Mouse (Mus musculus): Measurements from ENCODE around the gene Trap1. TPM values are rescaled to one million over a fixed set of nuclear protein-coding genes. Genes with fewer than 3 reads are reported as not detected.
"Not testable (repeated sequence)": the region's sequence is repeated elsewhere in the genome, so short reads cannot be mapped to it uniquely, and the experiment has no call there.

Trap1 gene
- polyA plus RNA-seq, 1 experiment, result not detected

DNA sequence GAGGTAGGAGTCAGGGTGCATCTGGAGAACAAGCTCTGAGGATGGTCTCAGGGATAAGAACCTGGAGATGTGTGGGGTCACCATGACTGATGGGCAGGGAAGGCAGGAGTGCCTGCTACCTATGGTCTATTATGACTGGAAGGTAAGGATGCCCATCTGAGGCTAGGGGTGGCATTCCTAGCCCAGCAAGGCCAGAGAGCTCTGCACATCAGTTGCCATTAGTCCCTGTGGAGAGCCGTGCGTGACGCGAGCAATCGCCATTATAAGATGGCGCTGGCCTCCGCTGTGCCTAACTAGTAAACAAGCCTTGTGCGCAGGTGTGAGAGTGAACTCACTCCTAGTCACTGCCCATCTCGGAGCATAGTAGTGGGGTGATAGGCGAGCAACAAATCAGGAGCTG is 47.1 kb downstream of the Trap1 start:
- no peak overlapping the region for H3K4me3 ChIP-seq (ENCODE audit: insufficient read depth, low read depth, low read length)
- no peaks in the 10 kb centered on the region for H3K4me1 ChIP-seq (ENCODE audit: control insufficient read depth, insufficient read depth, low read length)
- TF ChIP-seq POLR2A (IDR thresholded peaks at IDR 0.05; ENCODE audit: insufficient read depth, low read depth, low read length) (no peak), CTCF (IDR thresholded peaks at IDR 0.05; ENCODE audit: insufficient read depth, low read depth, low read length) (no peak)
- 94% methylated on average over 10 of the region's 10 CpGs for WGBS
- no peak overlapping the region for H3K27ac ChIP-seq (ENCODE audit: insufficient read depth, low read depth, low read length)

DNA sequence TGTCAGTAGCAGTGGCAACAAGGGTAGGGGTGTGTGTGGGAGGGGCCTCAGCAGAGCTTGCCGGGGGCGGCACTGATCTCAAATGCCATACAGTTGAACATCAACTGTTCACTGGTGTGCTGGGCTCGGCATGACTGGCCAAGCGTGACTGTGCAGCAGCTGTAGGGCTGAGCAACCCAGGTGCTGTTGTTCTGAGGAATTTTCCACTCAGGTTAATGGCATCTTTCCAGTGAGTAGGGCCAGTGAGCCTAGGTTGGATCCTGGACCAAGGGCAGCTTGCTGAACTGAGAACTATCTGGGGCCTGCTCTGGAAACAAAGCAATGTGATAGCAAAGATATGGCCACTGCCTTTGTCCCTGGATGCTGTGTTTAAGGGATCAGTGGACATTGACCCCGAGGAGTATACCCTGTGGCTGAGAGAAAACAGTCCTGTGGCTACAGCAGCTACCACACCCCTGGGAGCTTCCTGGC is 48.2 kb downstream of the Trap1 start:
- Histone ChIP-seq H3K4me1 (ENCODE audit: control insufficient read depth, insufficient read depth, low read length) (no peaks in the 10 kb centered on the region), H3K4me3 (ENCODE audit: insufficient read depth, low read depth, low read length) (no peak overlapping the region), H3K27ac (ENCODE audit: insufficient read depth, low read depth, low read length) (no peak overlapping the region)
- no peak for TF ChIP-seq POLR2A (IDR thresholded peaks at IDR 0.05; ENCODE audit: insufficient read depth, low read depth, low read length)
- TF ChIP-seq CTCF (IDR thresholded peaks at IDR 0.05; ENCODE audit: insufficient read depth, low read depth, low read length), result no peak
- 71% methylated on average over 5 of the region's 5 CpGs for WGBS

DNA sequence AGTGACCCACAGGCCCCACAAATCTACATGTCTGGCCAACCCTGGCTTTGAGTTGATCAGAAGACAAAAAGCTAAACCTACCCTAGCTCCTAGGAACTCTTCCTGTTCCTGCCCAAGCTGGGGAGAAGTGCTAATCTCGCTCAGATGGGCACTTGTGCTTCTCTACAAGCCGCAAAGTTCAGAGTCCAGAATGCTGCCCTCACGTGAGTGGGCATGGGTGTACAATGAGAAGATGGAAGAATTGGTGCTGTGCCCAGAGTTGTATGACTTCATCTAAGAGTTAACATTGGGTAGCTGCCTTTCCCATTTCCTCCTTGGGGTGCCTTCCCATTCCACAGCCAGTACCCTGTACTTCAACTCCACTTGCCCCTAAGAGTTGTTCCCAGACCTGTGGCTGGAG is 50.4 kb downstream of the Trap1 start:
- TF ChIP-seq POLR2A (IDR thresholded peaks at IDR 0.05; ENCODE audit: insufficient read depth, low read depth, low read length), result no peak
- whole genome bisulfite sequencing, result 70% methylated on average over 3 of the region's 3 CpGs
- H3K4me3 ChIP-seq (ENCODE audit: insufficient read depth, low read depth, low read length), result no peak overlapping the region
- H3K4me1 ChIP-seq (ENCODE audit: control insufficient read depth, insufficient read depth, low read length), result no peaks in the 10 kb centered on the region
- no peak overlapping the region for H3K27ac ChIP-seq (ENCODE audit: insufficient read depth, low read depth, low read length)

DNA sequence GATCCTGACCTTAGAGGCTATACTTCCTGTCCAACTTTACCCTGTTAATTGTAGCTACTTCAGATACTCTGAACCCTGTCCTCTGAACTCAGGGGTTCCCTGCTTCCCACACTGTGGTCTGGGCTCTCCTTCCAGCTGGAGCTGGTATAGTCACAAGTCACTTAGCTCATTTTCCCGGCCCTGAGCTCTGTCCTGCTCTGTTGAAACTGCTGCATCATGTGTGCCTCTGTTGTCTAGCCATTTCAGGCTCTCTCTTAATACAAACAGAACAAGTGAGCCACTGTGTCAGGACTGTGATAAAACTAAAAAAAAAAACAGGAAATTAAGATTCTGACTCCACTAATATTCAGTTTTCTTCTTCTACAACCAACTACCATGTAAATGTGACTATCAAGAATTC is 51.0 kb downstream of the Trap1 start:
- H3K4me1 ChIP-seq (ENCODE audit: control insufficient read depth, insufficient read depth, low read length), result no peaks in the 10 kb centered on the region
- no peak overlapping the region for H3K27ac ChIP-seq (ENCODE audit: insufficient read depth, low read depth, low read length)
- WGBS, result 42% methylated on average over 1 of the region's 1 CpGs
- H3K4me3 ChIP-seq (ENCODE audit: insufficient read depth, low read depth, low read length), result no peak overlapping the region
- TF ChIP-seq CTCF (IDR thresholded peaks at IDR 0.05; ENCODE audit: insufficient read depth, low read depth, low read length), result no peak
- no peak for TF ChIP-seq POLR2A (IDR thresholded peaks at IDR 0.05; ENCODE audit: insufficient read depth, low read depth, low read length)

DNA sequence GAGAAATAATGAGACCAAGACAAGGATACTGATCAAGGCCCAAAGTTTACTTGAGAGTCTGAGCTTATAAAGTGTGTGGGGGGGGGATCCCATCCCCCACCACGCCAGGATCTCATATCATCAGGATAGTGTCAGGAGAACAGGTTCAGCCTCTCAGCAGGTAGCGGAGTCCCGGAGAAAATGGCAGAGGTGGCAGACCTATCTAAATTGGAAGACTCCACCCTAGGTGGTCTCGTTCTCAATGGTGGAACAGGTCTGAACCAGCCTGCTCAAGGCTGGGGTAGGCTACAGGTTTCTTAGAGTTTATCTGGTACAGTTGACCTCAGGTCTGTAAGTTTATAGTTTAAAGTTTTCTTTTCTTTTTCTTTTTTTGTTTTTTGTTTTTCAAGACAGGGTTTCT is 54.9 kb downstream of the Trap1 start:
- TF ChIP-seq CTCF (IDR thresholded peaks at IDR 0.05; ENCODE audit: insufficient read depth, low read depth, low read length) (no peak), POLR2A (IDR thresholded peaks at IDR 0.05; ENCODE audit: insufficient read depth, low read depth, low read length) (no peak)
- 75% methylated on average over 4 of the region's 4 CpGs for WGBS

DNA sequence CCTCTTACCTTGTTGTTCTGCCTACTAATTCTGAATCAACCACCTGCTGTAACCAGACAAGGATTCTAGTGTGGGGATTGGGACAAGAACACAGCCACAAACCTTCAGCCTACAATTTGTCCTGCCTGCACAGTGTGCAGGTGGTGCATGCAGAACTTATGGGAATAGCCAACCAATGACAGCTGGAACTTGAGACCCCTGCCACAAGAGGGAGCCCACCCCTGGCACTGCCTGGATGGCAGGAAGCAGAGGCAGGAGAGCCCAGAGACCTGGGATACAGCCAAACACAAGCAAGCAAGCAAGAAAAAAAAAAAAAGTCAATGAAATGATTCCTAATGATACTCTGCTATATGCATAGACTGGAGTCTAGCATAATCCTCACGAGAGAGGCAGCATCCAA is 56.4 kb downstream of the Trap1 start:
- Histone ChIP-seq H3K4me3 (ENCODE audit: insufficient read depth, low read depth, low read length) (no peak overlapping the region), H3K4me1 (ENCODE audit: control insufficient read depth, insufficient read depth, low read length) (no peaks in the 10 kb centered on the region), H3K27ac (ENCODE audit: insufficient read depth, low read depth, low read length) (no peak overlapping the region)
- 94% methylated on average over 1 of the region's 1 CpGs for WGBS
- TF ChIP-seq CTCF (IDR thresholded peaks at IDR 0.05; ENCODE audit: insufficient read depth, low read depth, low read length) (no peak), POLR2A (IDR thresholded peaks at IDR 0.05; ENCODE audit: insufficient read depth, low read depth, low read length) (no peak)

More for the DNA sequence above, 54.9 kb downstream of the Trap1 start:
- no peaks in the 10 kb centered on the region for H3K4me1 ChIP-seq (ENCODE audit: control insufficient read depth, insufficient read depth, low read length)
- no peak overlapping the region for H3K4me3 ChIP-seq (ENCODE audit: insufficient read depth, low read depth, low read length)
- no peak overlapping the region for H3K27ac ChIP-seq (ENCODE audit: insufficient read depth, low read depth, low read length)

DNA sequence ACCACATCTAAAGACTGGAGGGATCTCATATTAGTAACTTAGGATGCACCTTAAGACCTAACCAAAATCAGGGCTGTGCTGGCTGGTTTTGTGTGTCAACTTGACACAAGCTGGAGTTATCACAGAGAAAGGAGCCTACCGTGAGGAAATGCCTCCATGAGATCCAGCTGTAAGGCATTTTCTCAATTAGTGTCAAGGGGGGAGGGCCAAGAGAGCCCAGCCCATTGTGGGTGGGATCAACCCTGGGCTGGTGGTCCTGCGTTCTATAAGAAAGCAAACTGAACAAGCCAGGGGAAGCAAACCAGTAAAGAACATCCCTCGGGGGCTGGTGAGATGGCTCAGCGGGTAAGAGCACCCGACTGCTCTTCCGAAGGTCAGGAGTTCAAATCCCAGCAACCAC is 60.2 kb downstream of the Trap1 start:
- not testable (repeated sequence) for H3K27ac ChIP-seq (ENCODE audit: insufficient read depth, low read depth, low read length); H3K4me1 ChIP-seq (ENCODE audit: control insufficient read depth, insufficient read depth, low read length); H3K4me3 ChIP-seq (ENCODE audit: insufficient read depth, low read depth, low read length)
- WGBS, result 83% methylated on average over 6 of the region's 6 CpGs

DNA sequence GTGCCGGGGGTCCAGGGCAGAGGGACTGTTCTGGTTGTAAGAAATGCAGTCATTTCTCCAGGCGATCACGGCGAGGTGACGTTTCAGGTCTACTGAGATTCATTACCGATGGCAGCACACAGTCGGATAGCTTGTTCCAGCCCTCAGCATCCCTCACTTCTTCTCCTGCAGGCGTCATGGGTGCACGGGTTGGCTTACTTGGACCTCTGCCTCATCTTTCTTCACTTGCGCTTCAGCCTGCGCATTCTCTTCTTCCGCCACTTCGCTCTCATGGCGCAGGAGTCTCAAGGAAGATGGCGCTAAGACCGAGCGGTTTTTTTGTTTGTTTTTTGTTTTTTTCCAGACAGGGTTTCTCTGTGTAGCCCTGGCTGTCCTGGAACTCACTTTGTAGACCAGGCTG is 60.8 kb downstream of the Trap1 start:
- not testable (repeated sequence) for H3K4me1 ChIP-seq (ENCODE audit: control insufficient read depth, insufficient read depth, low read length); H3K27ac ChIP-seq (ENCODE audit: insufficient read depth, low read depth, low read length); H3K4me3 ChIP-seq (ENCODE audit: insufficient read depth, low read depth, low read length)
- WGBS, result 80% methylated on average over 17 of the region's 17 CpGs

DNA sequence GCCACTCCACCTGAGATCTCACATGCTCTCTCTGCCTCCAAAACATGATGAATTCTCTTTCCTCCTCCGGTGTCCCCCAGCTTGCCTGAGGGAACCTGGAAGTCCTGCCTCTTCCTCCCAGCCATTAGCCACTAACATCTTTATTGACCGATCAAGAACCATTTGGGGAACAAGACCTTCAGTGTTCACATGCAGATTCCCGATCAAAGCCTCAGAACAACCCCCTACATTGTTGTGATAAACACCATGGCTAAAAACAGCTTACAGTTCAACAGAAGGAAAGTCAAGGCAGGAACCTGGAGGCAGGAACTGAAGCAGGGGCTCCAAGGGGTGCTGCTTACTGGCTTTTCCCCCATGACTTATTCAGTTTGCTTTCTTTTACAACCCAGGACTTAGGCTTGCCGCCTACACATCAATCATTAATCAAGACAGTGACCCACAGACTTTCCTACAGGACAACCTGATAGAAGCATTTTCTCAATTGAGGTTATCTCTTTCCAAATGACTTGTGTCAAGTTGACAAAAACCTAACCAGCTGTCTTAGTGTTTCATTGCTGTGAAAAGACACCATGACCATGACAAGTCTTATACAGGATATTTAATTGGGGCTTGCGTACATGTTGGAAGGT is 63.5 kb downstream of the Trap1 start:
- WGBS, result 76% methylated on average over 5 of the region's 5 CpGs
- no peak overlapping the region for H3K4me3 ChIP-seq (ENCODE audit: insufficient read depth, low read depth, low read length)
- H3K4me1 ChIP-seq (ENCODE audit: control insufficient read depth, insufficient read depth, low read length), result no peaks in the 10 kb centered on the region
- H3K27ac ChIP-seq (ENCODE audit: insufficient read depth, low read depth, low read length), result no peak overlapping the region
- TF ChIP-seq POLR2A (IDR thresholded peaks at IDR 0.05; ENCODE audit: insufficient read depth, low read depth, low read length) (no peak), CTCF (IDR thresholded peaks at IDR 0.05; ENCODE audit: insufficient read depth, low read depth, low read length) (no peak)

DNA sequence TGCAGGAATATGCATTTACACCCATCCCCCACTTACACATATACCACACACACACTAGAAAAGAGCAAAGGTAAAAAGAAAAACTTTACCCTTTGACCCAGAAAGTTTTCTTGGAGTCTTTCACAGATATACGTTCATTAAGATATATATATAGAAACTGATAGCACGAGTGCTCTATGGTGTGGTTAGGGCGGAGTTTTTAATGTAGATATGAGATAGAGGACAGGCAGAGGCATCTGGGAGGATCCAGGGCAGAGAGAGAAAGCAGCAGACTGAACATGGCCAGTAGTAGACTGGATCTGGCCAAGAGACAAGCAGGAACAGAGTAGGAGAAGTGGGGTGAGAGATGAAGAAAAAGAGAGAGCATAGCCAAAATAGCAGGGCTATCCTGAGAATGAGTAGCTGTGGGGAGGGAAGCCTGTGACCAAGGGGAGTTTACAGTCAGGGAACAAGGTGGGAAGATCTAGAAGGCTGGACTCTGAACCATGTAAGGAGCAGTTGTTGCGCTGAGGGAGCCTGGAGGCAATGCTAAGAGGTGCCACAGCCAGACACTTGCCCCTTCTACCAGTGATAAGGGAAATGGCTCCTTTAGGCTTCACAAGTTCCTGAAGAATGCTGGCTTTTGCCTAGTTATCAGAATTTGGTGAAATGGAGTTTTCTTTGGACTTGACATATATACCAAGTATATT is 64.6 kb downstream of the Trap1 start:
- WGBS, result 79% methylated on average over 4 of the region's 4 CpGs
- no peak overlapping the region for H3K27ac ChIP-seq (ENCODE audit: insufficient read depth, low read depth, low read length)
- no peak overlapping the region for H3K4me3 ChIP-seq (ENCODE audit: insufficient read depth, low read depth, low read length)
- no peaks in the 10 kb centered on the region for H3K4me1 ChIP-seq (ENCODE audit: control insufficient read depth, insufficient read depth, low read length)
- TF ChIP-seq POLR2A (IDR thresholded peaks at IDR 0.05; ENCODE audit: insufficient read depth, low read depth, low read length) (no peak), CTCF (IDR thresholded peaks at IDR 0.05; ENCODE audit: insufficient read depth, low read depth, low read length) (no peak)
